Mouse (Mus musculus) limb, embryonic 14.5 days (tissue): ENCODE measurements at regions not wholly inside any gene's neighbourhood (a gene's known extent, or its start where the extent isn't known, plus 50 kb on each side); places are given as distances from the start of the nearest gene placed in this dataset.

Experiments
- ATAC-seq: fragments of 200-750 bp; cut with Nextera tagmentation; 2 replicates; pipeline ENCODE4 v1.8.0; 2017; ENCODE audit warnings: low read depth, moderate number of reproducible peaks, moderate TSS enrichment; ENCODE audit not compliant: low FRiP score
- DNase-seq: peaks from one replicate; pipeline ENCODE4 v3.0.0-alpha.2; 2015; ENCODE audit warnings: low spot score
- H3K27ac ChIP-seq: fragments of 300-500 bp; sonication (generic); replicated peaks from 2 replicates; pipeline ENCODE4 v1.5.1; 2014; ENCODE audit warnings: low read depth, mild to moderate bottlenecking, low read length, moderate library complexity, mixed read lengths
- H3K27me3 ChIP-seq: fragments of 300-500 bp; sonication (generic); 2 replicates; pipeline ENCODE4 v1.6.1; 2014; ENCODE audit warnings: low read length, mixed read lengths; ENCODE audit not compliant: control insufficient read depth, insufficient read depth
- H3K36me3 ChIP-seq: fragments of 300-500 bp; sonication (generic); 2 replicates; pipeline ENCODE4 v1.6.1; 2014; ENCODE audit warnings: mild to moderate bottlenecking, low read length, moderate library complexity, mixed read lengths; ENCODE audit not compliant: control insufficient read depth, insufficient read depth
- H3K4me1 ChIP-seq: fragments of 300-500 bp; sonication (generic); 2 replicates; pipeline ENCODE4 v1.6.1; 2014; ENCODE audit warnings: antibody characterized with exemption, low read length, mixed read lengths; ENCODE audit not compliant: control insufficient read depth, insufficient read depth
- H3K4me2 ChIP-seq: fragments of 300-500 bp; sonication (generic); replicated peaks from 2 replicates; pipeline ENCODE4 v1.6.1; 2014; ENCODE audit warnings: low read depth, mild to moderate bottlenecking, low read length, moderate library complexity; ENCODE audit not compliant: severe bottlenecking
- H3K4me3 ChIP-seq: fragments of 300-500 bp; sonication (generic); replicated peaks from 2 replicates; pipeline ENCODE4 v1.5.1; 2014; ENCODE audit warnings: low read length
- H3K9ac ChIP-seq: fragments of 300-500 bp; sonication (generic); 2 replicates; pipeline ENCODE4 v1.6.1; 2014; ENCODE audit warnings: mild to moderate bottlenecking, low read depth, low read length, moderate library complexity; ENCODE audit not compliant: severe bottlenecking
- H3K9me3 ChIP-seq: fragments of 300-500 bp; sonication (generic); 2 replicates; pipeline ENCODE4 v1.6.1; 2016; ENCODE audit warnings: low read length; ENCODE audit not compliant: control insufficient read depth
- POLR2A ChIP-seq: fragments of 200-500 bp; IDR thresholded peaks from 2 replicates; pipeline ENCODE4 v1.8.0; 2012; ENCODE audit warnings: inconsistent platforms, mild to moderate bottlenecking, moderate library complexity, borderline replicate concordance; ENCODE audit not compliant: insufficient read depth, insufficient read length; ENCODE audit errors: extremely low read depth
- WGBS: fragments of 180-500 bp; shearing (Covaris S2); extraction: QIAGEN DNeasy Blood & Tissue Kit; methylation state at CpG from one replicate; pipeline ENCODE4 v1.1.7; 2014; 5-methylcytosine and 5-hydroxymethylcytosine counted together

- no peaks in the 10 kb centered on the region for H3K4me1 ChIP-seq
- WGBS = 85% methylated on average over 1 of the region's 1 CpGs
- H3K9me3 ChIP-seq = no peaks in the 10 kb centered on the region
- no peak overlapping the region for H3K27ac ChIP-seq
- ATAC-seq (no peak), DNase-seq (no peak)
- no peaks in the 10 kb centered on the region for H3K27me3 ChIP-seq
- H3K4me3 ChIP-seq = no peak overlapping the region
- no peak overlapping the region for H3K4me2 ChIP-seq
- H3K9ac ChIP-seq = no peak overlapping the region
- H3K36me3 ChIP-seq = no peaks in the 10 kb centered on the region
- TF ChIP-seq POLR2A = no peak
These were observed 680.4 kb upstream of the Lrrc4c start for GRCm38 (mm10) chr2:95637533-95637932.

DNA sequence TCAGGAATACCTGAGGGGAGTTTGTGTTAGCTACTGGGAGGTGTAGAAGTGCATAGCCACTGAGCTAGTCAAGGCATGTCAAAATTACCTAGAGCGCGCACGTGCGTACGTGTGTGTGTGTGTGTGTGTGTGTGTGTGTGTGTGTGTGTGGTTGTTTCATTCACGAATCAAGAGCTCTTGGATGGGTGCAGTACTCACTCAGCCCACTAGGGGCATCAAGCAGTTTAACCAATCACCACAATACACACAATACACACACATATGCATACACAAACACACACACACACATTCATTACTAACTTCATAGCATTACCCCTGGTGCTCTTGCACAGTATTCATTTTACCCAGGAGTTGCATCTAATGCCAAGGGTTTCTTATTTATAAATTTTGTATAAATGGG is 643.6 kb upstream of the Lrrc4c start:
- no peak for ATAC-seq
- DNase-seq = no peak
- Histone ChIP-seq H3K9ac (no peak overlapping the region), H3K4me3 (no peak overlapping the region), H3K27ac (no peak overlapping the region), H3K27me3 (no peaks in the 10 kb centered on the region), H3K9me3 (no peaks in the 10 kb centered on the region), H3K4me1 (no peaks in the 10 kb centered on the region), H3K4me2 (no peak overlapping the region), H3K36me3 (no peaks in the 10 kb centered on the region)
- 78% methylated on average over 6 of the region's 6 CpGs for WGBS
- TF ChIP-seq POLR2A = no peak

GRCm38 (mm10) chr2:95715355-95715754 is 602.6 kb upstream of the Lrrc4c start:
- Histone ChIP-seq H3K9me3 (no peaks in the 10 kb centered on the region), H3K27me3 (no peaks in the 10 kb centered on the region), H3K4me2 (no peak overlapping the region), H3K4me1 (no peaks in the 10 kb centered on the region), H3K9ac (no peak overlapping the region), H3K4me3 (no peak overlapping the region), H3K36me3 (no peaks in the 10 kb centered on the region), H3K27ac (no peak overlapping the region)
- ATAC-seq = no peak
- DNase-seq = no peak
- no peak for TF ChIP-seq POLR2A
- 87% methylated on average over 2 of the region's 2 CpGs for WGBS
